Mouse (Mus musculus) MEL (cell line): ENCODE data around the gene Glt8d2. TPM values are rescaled to one million over a fixed set of nuclear protein-coding genes. Genes with fewer than 3 reads are reported as not detected.

ENCODE experiments used
- DNase-seq: peaks from one replicate; pipeline ENCODE4 v3.0.0; 2011; ENCODE audit warnings: low read depth, low spot score
- H3K27ac ChIP-seq: 2 replicates; pipeline ENCODE4 v1.5.1; 2012; ENCODE audit warnings: low read depth, mild to moderate bottlenecking, control low read depth, low read length, moderate library complexity; ENCODE audit not compliant: control insufficient read depth
- H3K27me3 ChIP-seq, 2 experiments: fragments of 150-350 bp in 1 of 2; sonication (generic) in 1 of 2; 2 replicates each; pipeline ENCODE4 v1.6.1; 2012; ENCODE audit warnings: low read length in 2 of 2, mild to moderate bottlenecking in 2 of 2, improper control_type of control experiment in 1 of 2, moderate library complexity in 1 of 2; ENCODE audit not compliant: insufficient read depth in 2 of 2, control insufficient read depth in 1 of 2
- H3K36me3 ChIP-seq, 2 experiments: 2 replicates each; pipeline ENCODE4 v1.6.1; 2012 to 2014; ENCODE audit warnings: low read length in 2 of 2, improper control_type of control experiment in 1 of 2, inconsistent platforms in 1 of 2, mild to moderate bottlenecking in 1 of 2; ENCODE audit not compliant: insufficient read depth in 2 of 2, control insufficient read depth in 1 of 2
- H3K4me1 ChIP-seq, 2 experiments: fragments of 150-350 bp in 1 of 2; sonication (generic) in 1 of 2; 2 replicates each; pipeline ENCODE4 v1.6.1; 2012; ENCODE audit warnings: low read length in 2 of 2, improper control_type of control experiment in 1 of 2, mild to moderate bottlenecking in 1 of 2; ENCODE audit not compliant: insufficient read depth in 2 of 2, control insufficient read depth in 1 of 2
- H3K4me3 ChIP-seq, 2 experiments: fragments of 150-350 bp in 1 of 2; sonication (generic) in 1 of 2; 2 replicates each; pipeline ENCODE4 v1.5.1; 2012; ENCODE audit warnings: low read depth in 2 of 2, low read length in 2 of 2, mild to moderate bottlenecking in 2 of 2, moderate library complexity in 2 of 2, control low read depth in 1 of 2, improper control_type of control experiment in 1 of 2; ENCODE audit not compliant: control insufficient read depth in 1 of 2, insufficient read depth in 1 of 2
- H3K79me2 ChIP-seq: 2 replicates; pipeline ENCODE4 v1.6.1; 2012; ENCODE audit warnings: mild to moderate bottlenecking, low read length, moderate library complexity; ENCODE audit not compliant: control insufficient read depth, poor library complexity, insufficient read depth
- H3K9ac ChIP-seq: 2 replicates; pipeline ENCODE4 v1.6.1; 2012; ENCODE audit warnings: low read depth, mild to moderate bottlenecking, control low read depth, low read length, moderate library complexity; ENCODE audit not compliant: control insufficient read depth, poor library complexity, severe bottlenecking
- H3K9me3 ChIP-seq: fragments of 150-350 bp; sonication (generic); replicated peaks from 2 replicates; pipeline ENCODE4 v1.6.1; 2012; ENCODE audit warnings: mild to moderate bottlenecking, low read length, improper control_type of control experiment, moderate library complexity; ENCODE audit not compliant: insufficient read depth
- BHLHE40 ChIP-seq: IDR thresholded peaks from 2 replicates; pipeline ENCODE4 v1.6.1; 2012; ENCODE audit warnings: low read depth, mild to moderate bottlenecking, inconsistent platforms, low read length, improper control_type of control experiment, borderline replicate concordance
- CHD1 ChIP-seq: IDR thresholded peaks from 2 replicates; pipeline ENCODE4 v1.6.1; 2012; ENCODE audit warnings: low read depth, mild to moderate bottlenecking, inconsistent platforms, low read length, improper control_type of control experiment
- CHD2 ChIP-seq: IDR thresholded peaks from 2 replicates; pipeline ENCODE4 v1.6.1; 2011; ENCODE audit warnings: low read length, improper control_type of control experiment
- CTCF ChIP-seq, 3 experiments: IDR thresholded peaks in 2 of 3; conservative IDR thresholded peaks in 1 of 3; 2 replicates each; pipeline ENCODE4 v1.5.1; 2011 to 2012; ENCODE audit warnings: low read length in 3 of 3, low read depth in 2 of 3, mild to moderate bottlenecking in 2 of 3, improper control_type of control experiment in 1 of 3, inconsistent platforms in 1 of 3, mixed read lengths in 1 of 3, moderate library complexity in 1 of 3; ENCODE audit not compliant: control insufficient read depth in 1 of 3, insufficient read depth in 1 of 3, poor library complexity in 1 of 3, severe bottlenecking in 1 of 3
- E2F4 ChIP-seq: IDR thresholded peaks from 2 replicates; pipeline ENCODE4 v1.6.1; 2011; ENCODE audit warnings: low read depth, low read length, improper control_type of control experiment, borderline replicate concordance
- ELF1 ChIP-seq: IDR thresholded peaks from 2 replicates; pipeline ENCODE4 v1.6.1; 2014; ENCODE audit warnings: low read depth, mild to moderate bottlenecking, inconsistent platforms, low read length, improper control_type of control experiment, moderate library complexity
- EP300 ChIP-seq, 2 experiments: IDR thresholded peaks; 2 replicates each; pipeline ENCODE4 v1.6.1; 2011; ENCODE audit warnings: improper control_type of control experiment in 2 of 2, low read length in 2 of 2, low read depth in 1 of 2, mild to moderate bottlenecking in 1 of 2
- ETS1 ChIP-seq: IDR thresholded peaks from 2 replicates; pipeline ENCODE4 v1.6.1; 2012; ENCODE audit warnings: low read depth, mild to moderate bottlenecking, inconsistent platforms, low read length, improper control_type of control experiment, moderate library complexity
- HCFC1 ChIP-seq: IDR thresholded peaks from 2 replicates; pipeline ENCODE4 v1.6.1; 2012; ENCODE audit warnings: low read depth, mild to moderate bottlenecking, inconsistent platforms, low read length, improper control_type of control experiment, moderate library complexity
- JUND ChIP-seq: IDR thresholded peaks from 2 replicates; pipeline ENCODE4 v1.6.1; 2011; ENCODE audit warnings: low read depth, mild to moderate bottlenecking, improper control_type of control experiment, low read length
- KAT2A ChIP-seq: conservative IDR thresholded peaks from 2 replicates; pipeline ENCODE4 v1.6.1; 2012; ENCODE audit warnings: low read depth, low read length, improper control_type of control experiment, inconsistent platforms
- MAFK ChIP-seq: IDR thresholded peaks from 2 replicates; pipeline ENCODE4 v1.6.1; 2011; ENCODE audit warnings: low read depth, mild to moderate bottlenecking, low read length, improper control_type of control experiment, borderline replicate concordance
- MAX ChIP-seq: IDR thresholded peaks from 2 replicates; pipeline ENCODE4 v1.6.1; 2011; ENCODE audit warnings: low read length, improper control_type of control experiment
- MAZ ChIP-seq: IDR thresholded peaks from 2 replicates; pipeline ENCODE4 v1.6.1; 2012; ENCODE audit warnings: low read depth, mild to moderate bottlenecking, inconsistent platforms, low read length, improper control_type of control experiment
- MXI1 ChIP-seq: IDR thresholded peaks from 2 replicates; pipeline ENCODE4 v1.6.1; 2011; ENCODE audit warnings: mild to moderate bottlenecking, low read depth, low read length, improper control_type of control experiment
- MYB ChIP-seq: IDR thresholded peaks from 2 replicates; pipeline ENCODE4 v1.6.1; 2011; ENCODE audit warnings: mild to moderate bottlenecking, low read depth, low read length, improper control_type of control experiment
- MYC ChIP-seq: IDR thresholded peaks from 2 replicates; pipeline ENCODE4 v1.6.1; 2011; ENCODE audit warnings: low read depth, mild to moderate bottlenecking, low read length, improper control_type of control experiment, moderate library complexity
- NELFE ChIP-seq: IDR thresholded peaks from 2 replicates; pipeline ENCODE4 v1.6.1; 2011; ENCODE audit warnings: low read depth, low read length, improper control_type of control experiment
- POLR2AphosphoS2 ChIP-seq: IDR thresholded peaks from 2 replicates; pipeline ENCODE4 v1.6.1; 2011; ENCODE audit warnings: low read length, improper control_type of control experiment
- POLR2AphosphoS5 ChIP-seq: IDR thresholded peaks from 2 replicates; pipeline ENCODE4 v1.6.1; 2012; ENCODE audit warnings: low read depth, borderline replicate concordance, mild to moderate bottlenecking, inconsistent platforms, low read length, moderate library complexity, mixed read lengths
- RAD21 ChIP-seq: IDR thresholded peaks from 2 replicates; pipeline ENCODE4 v1.6.1; 2011; ENCODE audit warnings: mild to moderate bottlenecking, low read depth, low read length, improper control_type of control experiment
- RCOR1 ChIP-seq: IDR thresholded peaks from 2 replicates; pipeline ENCODE4 v1.6.1; 2012; ENCODE audit warnings: low read depth, mild to moderate bottlenecking, inconsistent platforms, low read length, improper control_type of control experiment
- SIN3A ChIP-seq: IDR thresholded peaks from 2 replicates; pipeline ENCODE4 v1.6.1; 2012; ENCODE audit warnings: low read length, improper control_type of control experiment, inconsistent platforms
- SMC3 ChIP-seq: IDR thresholded peaks from 2 replicates; pipeline ENCODE4 v1.6.1; 2011; ENCODE audit warnings: low read depth, low read length, improper control_type of control experiment
- TAL1 ChIP-seq: IDR thresholded peaks from 2 replicates; pipeline ENCODE4 v1.6.1; 2012; ENCODE audit warnings: mild to moderate bottlenecking, inconsistent platforms, low read length, moderate library complexity, mixed read lengths
- TCF12 ChIP-seq: IDR thresholded peaks from 2 replicates; pipeline ENCODE4 v1.6.1; 2014; ENCODE audit warnings: low read depth, mild to moderate bottlenecking, inconsistent platforms, low read length, improper control_type of control experiment, moderate library complexity
- UBTF ChIP-seq: IDR thresholded peaks from 2 replicates; pipeline ENCODE4 v1.6.1; 2012; ENCODE audit warnings: low read depth, mild to moderate bottlenecking, inconsistent platforms, low read length, improper control_type of control experiment, moderate library complexity, borderline replicate concordance; ENCODE audit not compliant: insufficient read depth
- USF2 ChIP-seq, 2 experiments: IDR thresholded peaks; 2 replicates each; pipeline ENCODE4 v1.6.1; 2011 to 2012; ENCODE audit warnings: improper control_type of control experiment in 2 of 2, low read length in 2 of 2, borderline replicate concordance in 1 of 2, inconsistent platforms in 1 of 2, low read depth in 1 of 2, mild to moderate bottlenecking in 1 of 2; ENCODE audit not compliant: insufficient read depth in 1 of 2
- ZKSCAN1 ChIP-seq: IDR thresholded peaks from 2 replicates; pipeline ENCODE4 v1.6.1; 2012; ENCODE audit warnings: low read depth, mild to moderate bottlenecking, inconsistent platforms, low read length, improper control_type of control experiment, moderate library complexity
- ZMIZ1 ChIP-seq: IDR thresholded peaks from 2 replicates; pipeline ENCODE4 v1.6.1; 2012; ENCODE audit warnings: low read depth, mild to moderate bottlenecking, inconsistent platforms, low read length, improper control_type of control experiment, moderate library complexity
- ZNF384 ChIP-seq: IDR thresholded peaks from 2 replicates; pipeline ENCODE4 v1.6.1; 2012; ENCODE audit warnings: low read depth, mild to moderate bottlenecking, inconsistent platforms, low read length, improper control_type of control experiment
- polyA plus RNA-seq, 2 experiments: library from polyadenylated mRNA; stranded (reverse) in 1 of 2; unstranded in 1 of 2; fragments of >175 nt in 1 of 2; fragments of >200 nt in 1 of 2; gene quantifications; 2 replicates each; pipeline versions ENCODE4 v1.2.1 to v1.2.4; 2012; ENCODE audit warnings: low replicate concordance in 2 of 2, low read depth in 1 of 2; ENCODE audit not compliant: insufficient read length in 2 of 2, insufficient read depth in 1 of 2, missing spikeins in 1 of 2
- total RNA-seq: library from RNA; depleted of rRNA; stranded (reverse); fragments of 300-350 nt; gene quantifications from 2 replicates; pipeline ENCODE4 v1.2.3, GENCODE M21; 2012

Gene Glt8d2
- total and polyA plus RNA-seq, 3 experiments: 0.15 to 0.54 TPM; not detected in 1

GRCm38 (mm10) chr10:82697305-82697898 is 7.0 kb upstream of the Glt8d2 start (continued):
- TF ChIP-seq MAFK (0 out of 2 replicates have a peak, but pooled peaks have one; percentile 7), RCOR1 (peak; percentile 62; the same call in 1 of the 2 replicates), MAX (0 out of 2 replicates have a peak, but pooled peaks have one; percentile 36), ZMIZ1 (peak; percentile 47; the same call in 1 of the 2 replicates), SIN3A (peak; percentile 83), TCF12 (peak; percentile 64), MXI1 (peak; percentile 63)

GRCm38 (mm10) chr10:82696453-82697079 is 6.1 kb upstream of the Glt8d2 start:
- H3K4me3 ChIP-seq: peak overlapping the region; percentile 2 to 19; a peak in 3 of 4 replicates
- TF ChIP-seq SMC3: no peak
- TF ChIP-seq ZNF384: peak; percentile 98
- peak; percentile 70; the same call in 1 of the 2 replicates for TF ChIP-seq SIN3A
- TF ChIP-seq CHD1: no peak
- 0 out of 2 replicates have a peak, but pooled peaks have one; percentile 23 for TF ChIP-seq MAZ
- TF ChIP-seq MYB: peak; percentile 42; the same call in 1 of the 2 replicates
- peak; percentile 66; the same call in 1 of the 2 replicates for TF ChIP-seq MYC
- peak; percentile 86 for TF ChIP-seq TCF12
- TF ChIP-seq CTCF (IDR thresholded peaks at IDR 0.05 in 2 of 3, conservative IDR thresholded peaks at IDR 0.05 in 1 of 3; ENCODE audit: control insufficient read depth in 1 of 3, insufficient read depth in 1 of 3, low read depth in 2 of 3, low read length in 3 of 3, poor library complexity in 1 of 3, severe bottlenecking in 1 of 3): no peak
- TF ChIP-seq EP300 (IDR thresholded peaks at IDR 0.05; ENCODE audit: low read depth in 1 of 2, low read length in 2 of 2): peak; percentile 91 to 96
- TF ChIP-seq CHD2: no peak
- TF ChIP-seq JUND: peak; percentile 96
- TF ChIP-seq UBTF: no peak
- TF ChIP-seq KAT2A: no peak
- TF ChIP-seq ZKSCAN1: peak; percentile 42; the same call in 1 of the 2 replicates
- peak; percentile 85 for TF ChIP-seq TAL1
- no peak for TF ChIP-seq USF2 (IDR thresholded peaks at IDR 0.05; ENCODE audit: borderline replicate concordance in 1 of 2, insufficient read depth in 1 of 2, low read depth in 1 of 2, low read length in 2 of 2)
- peak; percentile 72; the same call in 1 of the 2 replicates for TF ChIP-seq MXI1
- TF ChIP-seq RCOR1: peak; percentile 73
- TF ChIP-seq POLR2AphosphoS5: no peak
- peak; percentile 56 for TF ChIP-seq HCFC1
- TF ChIP-seq ZMIZ1: no peak
- TF ChIP-seq NELFE: no peak; the same call in 1 of the 2 replicates
- no peak for TF ChIP-seq BHLHE40
- TF ChIP-seq POLR2AphosphoS2: no peak
- TF ChIP-seq ETS1: peak; percentile 88
- TF ChIP-seq RAD21: no peak
- TF ChIP-seq E2F4: no peak
- no peak for TF ChIP-seq ELF1

More at GRCm38 (mm10) chr10:82696453-82697079, 6.1 kb upstream of the Glt8d2 start:
- H3K9ac ChIP-seq: peak overlapping the region; percentile 47
- H3K4me1 ChIP-seq: peaks cover 12 to 37% of the 10 kb centered on the region in 2 experiments
- peaks cover 11% of the 10 kb centered on the region for H3K79me2 ChIP-seq
- DNase-seq: peak; percentile 84
- H3K36me3 ChIP-seq: peaks cover 0 to 39% of the 10 kb centered on the region in 2 experiments; a peak in 2 of 4 replicates
- no peaks in the 10 kb centered on the region for H3K27me3 ChIP-seq
- H3K9me3 ChIP-seq: no peaks in the 10 kb centered on the region
- H3K27ac ChIP-seq: peak overlapping the region; percentile 98
